In the genomic region with DNA sequence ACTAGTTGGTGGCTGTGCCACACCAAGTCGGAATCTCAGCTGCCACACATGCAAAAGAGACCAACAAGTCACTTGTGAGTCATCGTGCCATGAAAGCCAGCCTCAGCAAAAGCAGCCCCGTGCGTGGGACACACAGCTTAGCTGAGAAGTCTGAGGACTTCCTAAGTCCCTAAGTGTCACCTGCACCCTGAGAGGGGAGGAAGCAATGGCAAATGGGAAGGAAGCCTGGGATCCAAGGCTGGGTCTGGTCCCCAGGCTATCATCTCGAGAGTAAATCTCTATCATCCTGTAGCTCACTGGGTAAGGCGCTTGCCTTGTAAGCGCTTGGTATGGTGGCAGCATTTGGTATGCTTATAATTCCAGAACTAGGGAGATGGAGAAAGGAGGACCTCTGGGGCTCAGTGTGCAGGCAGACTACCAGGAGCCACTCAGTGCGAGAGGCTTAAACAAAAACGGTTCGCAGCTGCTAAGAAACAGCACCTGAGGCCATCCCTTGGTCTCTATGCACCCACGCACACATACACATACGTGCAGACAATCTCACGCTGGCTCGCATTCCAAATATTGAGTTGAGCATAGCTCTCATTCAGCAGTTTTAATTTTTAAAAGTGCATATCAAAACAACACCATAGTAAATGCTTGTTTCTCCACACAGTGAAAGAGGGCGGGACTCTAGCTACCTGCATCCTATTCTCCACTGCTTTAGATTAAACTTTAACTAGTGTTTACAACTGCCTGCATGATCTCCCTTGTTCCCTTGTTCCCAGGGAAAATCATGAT, we compare ENCODE assay signal across 18 mouse cellular contexts. TPM values are rescaled to one million over a fixed set of nuclear protein-coding genes. Genes with fewer than 3 reads are reported as not detected.
DNase-seq lines count a peak whose midpoint lies in the region; ATAC-seq and TF ChIP-seq lines count a peak whose summit lies in the region.
"Had no signal": no experiment of that assay in that cellular context is flagged by ENCODE, and none has a peak within 500 bp of the region (broad histone marks: within the 10 kb centered on the region; RNA-seq: fewer than 3 reads in every experiment).

No protein-coding gene starts in this region.

- ATAC-seq in heart, embryonic 12.5 days (ENCODE audit: insufficient number of reproducible peaks, low FRiP score): no peak
- peak; percentile 76 for ATAC-seq in intestine, embryonic 14.5 days (replicated peaks; ENCODE audit: low FRiP score, low TSS enrichment, low read depth)
- ATAC-seq in kidney, embryonic 15.5 days (replicated peaks; ENCODE audit: low FRiP score): peak; percentile 52
- ATAC-seq: forebrain, embryonic 15.5 days; hindbrain, postnatal 0 days had no signal

- whole genome bisulfite sequencing in heart, embryonic 10.5 days: 87% methylated on average over 15 of the region's 15 CpGs
- 85% methylated on average over 15 of the region's 15 CpGs for WGBS in heart, embryonic 12.5 days
- WGBS in intestine, embryonic 14.5 days: 77% methylated on average over 15 of the region's 15 CpGs
- 72% methylated on average over 15 of the region's 15 CpGs for WGBS in kidney, embryonic 15.5 days
- whole genome bisulfite sequencing in small intestine, adult 2 months: 28% methylated on average over 15 of the region's 15 CpGs

- no peaks in the 10 kb centered on the region for H3K27me3 ChIP-seq in heart, embryonic 10.5 days (ENCODE audit: insufficient read depth, poor library complexity, severe bottlenecking)
- H3K27me3 ChIP-seq in heart, embryonic 12.5 days (replicated peaks): no peaks in the 10 kb centered on the region
- no peaks in the 10 kb centered on the region for H3K27me3 ChIP-seq in intestine, embryonic 14.5 days (replicated peaks; ENCODE audit: control insufficient read depth, insufficient read depth, low read length)
- no peaks in the 10 kb centered on the region for H3K27me3 ChIP-seq in kidney, embryonic 15.5 days
- no peaks in the 10 kb centered on the region for H3K27me3 ChIP-seq in small intestine, adult 2 months (ENCODE audit: control insufficient read depth, insufficient read depth, low read length)
- H3K27me3 ChIP-seq: forebrain, embryonic 15.5 days; neural tube, embryonic 12.5 days had no signal

- no peak for TF ChIP-seq POLR2A in small intestine, adult 2 months (IDR thresholded peaks at IDR 0.05; ENCODE audit: low read depth, low read length)

- no peak for DNase-seq in heart, embryonic 10.5 days (ENCODE audit: low spot score)
- peak; percentile 56 for DNase-seq in intestine, embryonic 14.5 days (ENCODE audit: low spot score)
- no peak for DNase-seq in urinary bladder, adult 18-20 months (ENCODE audit: low spot score in 2 of 2)
- no peak for DNase-seq in heart, adult 9 months (ENCODE audit: low spot score in 2 of 2)
- DNase-seq in layer of hippocampus, postnatal 25 days (ENCODE audit: extremely low spot score in 1 of 2, low spot score in 1 of 2): no peak
- DNase-seq: cerebellum, adult 8-10 months; gastrocnemius, postnatal 25 days; lung, adult 2 months; retina, postnatal 1 day; spleen, adult 18-20 months; thymus, adult 2 months had no signal

- peaks cover 45% of the 10 kb centered on the region for H3K4me1 ChIP-seq in heart, embryonic 10.5 days
- peaks cover 47% of the 10 kb centered on the region for H3K4me1 ChIP-seq in heart, embryonic 12.5 days (replicated peaks)
- H3K4me1 ChIP-seq in intestine, embryonic 14.5 days (replicated peaks; ENCODE audit: control insufficient read depth, insufficient read depth, low read length): no peaks in the 10 kb centered on the region
- peaks cover 34% of the 10 kb centered on the region for H3K4me1 ChIP-seq in kidney, embryonic 15.5 days
- H3K4me1 ChIP-seq in small intestine, adult 2 months (ENCODE audit: control insufficient read depth, insufficient read depth, insufficient read length, low read length): peaks cover 27% of the 10 kb centered on the region; the same call in 1 of the 2 replicates
- H3K4me1 ChIP-seq: forebrain, embryonic 15.5 days; neural tube, embryonic 12.5 days had no signal

- H3K9me3 ChIP-seq in heart, embryonic 10.5 days: no peaks in the 10 kb centered on the region
- no peaks in the 10 kb centered on the region for H3K9me3 ChIP-seq in heart, embryonic 12.5 days (replicated peaks)
- H3K9me3 ChIP-seq in intestine, embryonic 14.5 days (ENCODE audit: control insufficient read depth, low read length): no peaks in the 10 kb centered on the region
- no peaks in the 10 kb centered on the region for H3K9me3 ChIP-seq in kidney, embryonic 15.5 days (replicated peaks)
- H3K9me3 ChIP-seq: forebrain, embryonic 15.5 days; G1E; neural tube, embryonic 12.5 days had no signal

- H3K36me3 ChIP-seq in heart, embryonic 10.5 days: peaks cover 6% of the 10 kb centered on the region; the same call in 1 of the 2 replicates
- H3K36me3 ChIP-seq in heart, embryonic 12.5 days: peaks cover 4% of the 10 kb centered on the region
- no peaks in the 10 kb centered on the region for H3K36me3 ChIP-seq in intestine, embryonic 14.5 days (ENCODE audit: control insufficient read depth, insufficient read depth, low read length)
- no peaks in the 10 kb centered on the region for H3K36me3 ChIP-seq in kidney, embryonic 15.5 days
- H3K36me3 ChIP-seq in small intestine, adult 2 months (ENCODE audit: control insufficient read depth, insufficient read depth, low read length): no peaks in the 10 kb centered on the region
- H3K36me3 ChIP-seq: forebrain, embryonic 15.5 days; neural tube, embryonic 12.5 days had no signal

- H3K4me3 ChIP-seq in heart, embryonic 10.5 days: no peak overlapping the region
- H3K4me3 ChIP-seq in heart, embryonic 12.5 days: no peak overlapping the region
- no peak overlapping the region for H3K4me3 ChIP-seq in intestine, embryonic 14.5 days (ENCODE audit: low read depth, low read length)
- no peak overlapping the region for H3K4me3 ChIP-seq in kidney, embryonic 15.5 days (replicated peaks)
- peak overlapping the region; percentile 28 for H3K4me3 ChIP-seq in small intestine, adult 2 months (ENCODE audit: low read depth, low read length)
- H3K4me3 ChIP-seq: forebrain, embryonic 15.5 days; neural tube, embryonic 12.5 days had no signal

- H3K4me2 ChIP-seq in heart, embryonic 12.5 days: no peak overlapping the region
- peak overlapping the region; percentile 16 for H3K4me2 ChIP-seq in intestine, embryonic 14.5 days (ENCODE audit: low read length)
- H3K4me2 ChIP-seq in kidney, embryonic 15.5 days: peak overlapping the region; percentile 27; the same call in 1 of the 2 replicates
- H3K4me2 ChIP-seq: forebrain, embryonic 15.5 days; neural tube, embryonic 12.5 days had no signal

- H3K9ac ChIP-seq in heart, embryonic 12.5 days: no peak overlapping the region
- H3K9ac ChIP-seq in intestine, embryonic 14.5 days (ENCODE audit: low read length): no peak overlapping the region
- no peak overlapping the region for H3K9ac ChIP-seq in kidney, embryonic 15.5 days
- H3K9ac ChIP-seq: forebrain, embryonic 15.5 days; neural tube, embryonic 12.5 days had no signal

- no peak for TF ChIP-seq CTCF in small intestine, adult 2 months (IDR thresholded peaks at IDR 0.05; ENCODE audit: extremely low read depth, insufficient read length, insufficient replicate concordance, low read depth, low read length)

- peak overlapping the region; percentile 25; the same call in 1 of the 2 replicates for H3K27ac ChIP-seq in heart, embryonic 10.5 days
- no peak overlapping the region for H3K27ac ChIP-seq in heart, embryonic 12.5 days (ENCODE audit: poor library complexity, severe bottlenecking)
- H3K27ac ChIP-seq in intestine, embryonic 14.5 days (ENCODE audit: low read depth): no peak overlapping the region
- peak overlapping the region; percentile 89 for H3K27ac ChIP-seq in kidney, embryonic 15.5 days
- peak overlapping the region; percentile 91 for H3K27ac ChIP-seq in small intestine, adult 2 months (ENCODE audit: insufficient read depth, low read depth, low read length)
- H3K27ac ChIP-seq: forebrain, embryonic 15.5 days; hindbrain, postnatal 0 days; neural tube, embryonic 12.5 days had no signal

RNA-seq across cellular contexts. Expression of a gene that starts 16.6 kb away (rescaled TPM):
- 65.2 and 68.5 TPM in 2 replicates for polyA plus RNA-seq in heart, embryonic 10.5 days (2016; fragmentation: Nextera tagmentation; extraction: Ambion mirVana)
- polyA plus RNA-seq in heart, embryonic 12.5 days (2016; fragmentation: Nextera tagmentation; extraction: Ambion mirVana): 66.8 and 69.2 TPM in 2 replicates
- polyA plus RNA-seq in intestine, embryonic 14.5 days (2014; fragmentation: Nextera tagmentation; extraction: Ambion mirVana): 55.1 and 55.5 TPM in 2 replicates
- 85.2 and 86.1 TPM in 2 replicates for polyA plus RNA-seq in kidney, embryonic 15.5 days (2015; fragmentation: Nextera tagmentation; extraction: Ambion mirVana)
- polyA plus RNA-seq in small intestine, adult 2 months (2012; rRNA removed): 6.9 and 20.5 TPM in 2 replicates
- total RNA-seq in layer of hippocampus, postnatal 25 days (2021): 10 to 100 TPM; 38.3 to 42.6 TPM

Comparison
In these comparisons a context has a peak if more than half of its experiments do, and no peak if none do; other contexts are left out.
1. H3K27ac ChIP-seq: peak in heart, embryonic 10.5 days (single experiment), kidney, embryonic 15.5 days (single experiment) and small intestine, adult 2 months (single experiment); none in heart, embryonic 12.5 days (single experiment) and intestine, embryonic 14.5 days (single experiment).